Mouse (Mus musculus): Measurements from ENCODE around the gene Pdia5.

Gene Pdia5

DNA sequence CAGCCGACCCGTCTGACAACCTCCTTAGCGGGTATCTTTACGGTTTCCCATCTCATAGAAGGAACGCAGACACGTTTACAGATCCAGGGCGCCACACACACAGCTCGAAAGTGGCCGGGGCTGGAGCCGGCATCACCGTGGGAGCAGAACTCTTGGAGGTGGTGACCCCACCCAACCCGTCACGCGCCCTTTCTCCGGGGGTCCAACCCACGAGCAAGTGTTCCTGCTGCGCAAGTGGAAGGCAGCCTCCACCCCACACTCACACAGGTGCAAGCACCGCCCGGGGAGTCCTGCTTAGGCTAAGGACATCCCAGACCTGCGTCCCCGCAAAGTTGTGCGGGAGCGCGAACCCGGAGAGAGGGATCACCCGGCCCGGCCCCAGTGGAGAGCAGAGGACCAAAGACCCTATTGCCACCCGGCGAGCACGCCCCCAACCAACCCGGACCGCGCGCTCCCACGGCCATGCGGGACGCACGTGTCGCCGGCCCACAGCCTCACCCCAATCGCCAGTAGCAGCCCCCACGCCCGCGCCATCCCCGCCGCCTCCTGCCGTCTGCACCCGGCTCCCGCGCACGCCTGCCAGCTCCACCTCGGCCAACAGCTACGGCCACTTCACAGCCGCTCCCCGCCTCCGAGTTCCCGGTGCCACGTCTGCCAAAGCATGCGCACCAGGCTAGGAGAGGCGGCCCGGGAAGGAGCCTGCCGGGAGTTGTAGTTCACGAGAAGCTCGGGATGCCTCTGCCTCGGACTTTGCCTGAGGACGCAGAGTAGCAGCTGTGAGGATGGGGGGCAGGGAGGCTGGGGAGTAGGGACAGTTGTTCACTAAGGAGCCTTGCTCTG lies at the start of gene Pdia5:
TSS of gene Pdia5 (minus strand) at position 643 of the 840 bp plus-strand sequence.
- DNase-seq (ENCODE audit: low spot score in 2 of 2): no peak

DNA sequence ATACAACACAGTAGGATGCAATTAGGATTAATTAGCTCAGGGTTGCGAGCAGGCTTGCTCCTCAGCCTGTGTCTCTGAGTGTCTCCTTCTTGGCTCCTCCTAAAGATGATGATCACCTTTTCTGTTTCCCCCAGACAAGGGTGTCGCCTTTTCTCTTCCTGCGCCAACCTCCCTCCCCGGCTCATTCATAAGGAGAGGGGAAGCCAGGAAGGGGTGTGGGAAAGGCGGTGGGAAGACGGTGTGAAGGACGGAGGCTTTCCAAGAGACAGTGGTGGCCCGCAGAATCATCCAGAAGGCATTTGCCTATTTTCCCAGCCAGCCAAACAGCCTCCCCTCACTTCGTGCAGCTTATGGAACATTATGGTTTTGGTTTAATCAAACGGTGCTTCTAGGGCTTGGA lies 48.4 kb upstream of the Pdia5 start:
- DNase-seq (ENCODE audit: low spot score in 2 of 2): no peak

DNA sequence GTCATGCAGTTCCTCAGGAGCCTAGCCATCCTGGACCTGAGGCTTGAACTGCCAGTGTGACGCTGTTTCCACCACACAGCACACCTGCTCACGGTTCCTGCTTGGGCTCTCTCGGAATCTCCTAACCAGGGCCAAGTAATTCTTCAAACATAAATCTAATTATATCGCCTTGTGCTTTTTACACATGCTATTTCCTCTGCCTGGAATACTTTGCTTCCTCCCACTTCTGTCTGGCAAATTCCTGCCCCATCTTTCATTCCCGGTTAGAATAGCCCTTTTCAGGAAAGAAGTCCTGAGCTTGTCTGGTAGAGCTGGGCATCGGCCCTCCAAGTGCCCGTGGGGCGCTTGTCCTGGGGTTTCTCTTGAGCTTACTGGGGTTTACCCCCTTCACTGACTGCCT lies 47.0 kb upstream of the Pdia5 start:
- no peak for DNase-seq (ENCODE audit: low spot score in 2 of 2)

DNA sequence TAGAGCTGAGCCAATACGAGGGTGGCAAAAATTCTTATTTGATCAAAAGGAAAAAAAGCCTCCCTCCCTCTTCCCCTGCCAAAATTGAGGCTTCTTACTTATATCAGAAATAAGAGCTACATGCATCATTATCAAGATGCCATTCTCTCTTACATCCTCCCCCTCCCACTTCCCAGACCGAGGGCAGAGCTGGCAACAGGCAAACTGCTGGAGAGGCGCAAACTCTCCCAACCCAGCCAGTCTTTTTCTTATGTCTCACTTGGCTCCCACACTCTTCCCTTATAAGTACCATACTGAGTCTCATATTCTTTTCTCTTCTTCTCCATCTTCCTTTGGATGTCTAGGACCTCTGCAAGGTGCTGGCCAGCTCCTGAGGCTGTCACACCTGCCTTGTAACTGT lies 44.0 kb upstream of the Pdia5 start:
- no peak for DNase-seq (ENCODE audit: low spot score in 2 of 2)

DNA sequence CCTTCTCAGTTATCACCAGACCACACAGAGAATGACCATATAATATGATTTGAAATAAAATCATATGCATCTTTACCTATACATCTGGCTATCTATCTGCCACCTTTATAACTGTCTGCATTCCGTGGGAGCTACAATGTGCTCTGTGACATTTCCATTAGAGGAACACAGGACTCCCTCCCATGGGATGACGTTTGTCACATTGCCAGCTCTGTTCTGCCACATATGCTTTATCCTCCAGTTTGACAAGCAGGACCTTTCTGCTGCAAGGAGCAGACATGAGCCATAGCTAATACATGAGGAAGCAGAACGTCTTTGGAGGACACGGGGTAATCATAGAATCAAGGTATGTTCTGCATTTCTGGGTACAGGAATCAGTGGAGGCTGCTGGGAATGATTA lies 33.5 kb upstream of the Pdia5 start:
- DNase-seq (ENCODE audit: low spot score in 2 of 2): no peak

DNA sequence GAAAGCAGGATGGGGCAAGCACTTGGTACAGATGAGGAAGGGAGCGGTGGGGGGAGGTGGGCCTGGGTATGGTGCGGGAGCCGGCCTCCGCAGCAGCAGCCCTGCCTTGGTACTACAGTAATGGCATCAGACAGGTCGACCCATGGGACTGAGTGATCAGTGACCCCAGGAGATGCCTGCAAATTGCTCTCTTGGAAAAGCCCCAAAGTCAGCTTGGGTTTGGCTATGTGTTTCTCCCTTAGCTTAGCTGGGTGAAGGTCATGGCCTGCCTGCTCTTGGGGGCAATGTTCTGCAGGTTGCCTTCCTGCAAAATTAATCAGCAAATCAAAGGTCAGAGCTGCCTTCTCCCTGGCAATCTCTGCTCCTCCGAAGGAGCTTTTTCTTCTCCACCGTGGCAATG lies 28.6 kb upstream of the Pdia5 start:
- DNase-seq (ENCODE audit: low spot score in 2 of 2): no peak

DNA sequence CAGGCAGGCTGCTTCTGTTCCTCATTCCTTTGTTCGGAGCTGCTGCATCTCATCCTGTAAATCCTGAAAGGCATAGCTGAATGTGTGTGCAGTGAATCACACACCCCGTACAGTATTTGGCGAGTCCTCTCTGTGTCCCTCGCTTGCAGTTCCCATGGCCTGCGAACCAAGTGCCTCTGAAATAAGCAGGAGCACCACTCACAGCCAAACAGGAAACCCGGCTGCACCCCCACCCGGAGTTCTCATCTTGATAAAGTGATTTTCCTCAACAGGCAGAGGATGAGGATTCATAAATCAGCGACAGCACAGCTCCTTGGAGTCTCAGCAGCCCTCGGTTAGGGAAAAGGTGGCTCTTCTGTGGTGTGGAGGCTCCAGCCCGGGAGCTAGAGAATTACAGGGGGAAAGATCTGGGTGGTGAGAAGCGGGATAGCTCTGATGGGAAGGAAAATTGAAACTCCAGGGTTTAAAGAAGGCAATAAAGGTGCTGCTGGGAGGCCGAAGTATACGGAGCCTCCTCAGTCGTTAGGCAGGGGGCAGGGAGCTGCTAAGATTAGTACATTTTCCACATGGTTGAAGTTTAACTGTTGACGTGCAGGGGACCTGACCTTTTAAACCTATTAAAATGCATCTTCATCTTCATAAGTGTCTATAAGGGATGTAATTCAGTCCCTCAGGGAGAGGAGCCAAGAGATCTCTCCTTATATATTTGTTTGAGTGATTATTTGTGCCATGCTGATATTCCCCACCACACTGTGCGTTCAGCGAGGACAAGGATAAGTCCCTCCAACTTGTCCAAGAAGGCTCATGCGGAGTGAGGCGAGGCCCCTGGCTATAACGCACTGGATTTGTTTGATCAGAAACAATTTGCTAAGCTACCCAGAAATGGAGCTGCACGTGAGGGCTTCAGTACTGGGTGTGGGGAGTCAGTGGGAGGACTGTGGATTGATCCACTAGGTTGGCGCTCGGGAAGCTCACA lies 27.6 kb upstream of the Pdia5 start:
- no peak for DNase-seq (ENCODE audit: low spot score in 2 of 2)

DNA sequence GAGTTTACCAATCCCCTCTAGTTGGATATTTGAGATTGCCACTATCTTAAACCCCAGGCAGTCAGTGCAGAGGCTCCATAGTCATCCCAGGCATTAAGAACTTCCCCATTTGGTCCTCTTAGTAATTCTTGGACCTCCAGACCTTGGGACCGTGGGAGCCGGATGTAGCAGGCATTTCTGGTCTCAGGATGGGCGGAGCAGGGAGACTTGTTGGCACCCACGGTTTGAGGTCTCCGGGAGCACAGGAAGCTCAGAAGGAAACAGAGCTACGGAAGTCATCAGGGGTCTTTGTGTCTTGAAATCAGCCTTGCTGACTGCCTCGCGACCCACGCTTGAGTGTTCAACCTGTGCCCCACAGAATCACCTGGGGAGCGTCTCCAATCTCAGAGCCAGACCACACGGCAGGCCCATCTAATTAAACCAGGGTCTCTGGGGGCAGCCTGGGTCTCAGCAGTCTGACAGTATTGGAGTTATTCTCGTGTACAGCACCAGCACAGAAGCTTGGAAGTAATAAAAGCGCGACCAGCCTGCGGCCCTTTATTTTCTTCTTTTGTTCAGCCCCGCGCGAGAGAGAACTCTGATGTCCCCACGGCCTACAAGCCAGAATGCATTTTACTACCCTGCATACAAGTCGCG lies 25.4 kb upstream of the Pdia5 start:
- no peak for DNase-seq (ENCODE audit: low spot score in 2 of 2)

DNA sequence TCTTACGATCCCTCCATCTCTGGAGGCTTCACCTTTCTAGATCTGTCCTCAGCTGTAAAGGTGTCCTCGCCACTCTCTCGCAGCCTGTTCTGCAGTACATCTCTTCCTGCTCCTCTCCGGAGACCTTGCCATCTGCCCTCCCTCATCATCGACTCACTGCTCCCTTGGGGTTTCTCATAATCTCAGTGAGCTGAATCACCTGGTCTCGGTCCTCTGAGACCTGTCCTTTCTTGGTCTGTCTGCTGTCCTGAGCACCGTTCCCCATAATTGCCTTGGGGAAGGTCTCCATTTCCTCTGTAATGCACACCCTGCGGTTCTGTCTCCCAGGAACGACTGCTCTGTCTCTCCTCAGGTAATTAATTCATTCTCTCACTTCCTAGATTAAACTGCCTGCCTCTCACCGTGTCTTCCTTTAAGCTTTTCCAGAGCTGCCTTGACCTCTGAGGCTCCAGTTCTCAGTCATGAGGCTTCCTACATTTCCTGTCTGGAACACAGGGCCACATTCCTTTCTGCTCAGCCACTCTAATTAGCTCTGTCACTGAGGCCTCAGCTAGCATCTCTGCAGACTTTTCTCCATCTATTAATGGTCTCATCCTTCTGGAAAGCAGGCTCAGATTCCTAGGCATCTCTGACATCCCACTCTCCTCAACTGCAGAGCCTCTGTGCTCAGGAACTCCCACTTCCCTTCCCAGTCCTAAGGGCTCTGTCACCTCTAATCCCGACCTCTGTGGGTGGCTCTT lies 18.8 kb upstream of the Pdia5 start:
- no peak for DNase-seq (ENCODE audit: low spot score in 2 of 2)

DNA sequence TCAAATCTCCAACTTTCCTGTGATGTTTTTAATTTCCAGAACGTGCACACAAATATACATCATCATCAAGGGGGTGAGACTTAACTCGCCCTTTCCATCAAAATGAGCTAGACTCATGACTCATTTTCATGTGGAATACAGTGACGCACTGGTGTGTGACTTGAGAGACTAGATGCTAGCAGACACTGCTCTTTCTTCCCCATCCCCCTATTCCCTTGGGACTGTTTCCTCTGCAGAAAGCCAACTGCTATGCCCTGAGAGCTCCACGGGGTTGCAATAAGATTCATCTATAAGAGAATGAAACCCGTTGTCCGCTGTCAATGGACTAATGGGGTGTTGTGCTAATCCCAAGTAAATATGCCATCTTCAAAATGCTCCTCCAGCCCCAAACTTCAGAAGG lies 17.9 kb upstream of the Pdia5 start:
- DNase-seq (ENCODE audit: low spot score in 2 of 2): no peak

DNA sequence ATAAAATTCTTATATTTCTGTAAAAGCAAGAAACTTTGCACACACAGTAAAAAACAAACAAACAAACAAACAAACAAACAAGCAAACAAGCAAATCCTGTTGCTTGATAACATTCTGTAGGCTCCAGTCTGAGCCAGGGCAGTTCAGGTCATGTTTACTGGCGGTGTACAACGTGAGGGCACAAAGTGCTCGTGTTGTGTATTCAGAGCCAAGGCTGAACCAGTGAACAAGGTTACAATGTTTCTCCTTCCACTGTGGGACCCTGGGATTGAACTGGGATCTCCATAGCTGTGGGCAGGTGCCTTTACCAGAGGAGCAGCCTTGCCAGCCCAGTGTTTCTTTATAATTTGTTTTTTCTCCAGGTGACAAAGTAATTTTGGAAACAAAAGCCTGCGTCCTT lies 15.1 kb upstream of the Pdia5 start:
- DNase-seq (ENCODE audit: low spot score in 2 of 2): no peak

DNA sequence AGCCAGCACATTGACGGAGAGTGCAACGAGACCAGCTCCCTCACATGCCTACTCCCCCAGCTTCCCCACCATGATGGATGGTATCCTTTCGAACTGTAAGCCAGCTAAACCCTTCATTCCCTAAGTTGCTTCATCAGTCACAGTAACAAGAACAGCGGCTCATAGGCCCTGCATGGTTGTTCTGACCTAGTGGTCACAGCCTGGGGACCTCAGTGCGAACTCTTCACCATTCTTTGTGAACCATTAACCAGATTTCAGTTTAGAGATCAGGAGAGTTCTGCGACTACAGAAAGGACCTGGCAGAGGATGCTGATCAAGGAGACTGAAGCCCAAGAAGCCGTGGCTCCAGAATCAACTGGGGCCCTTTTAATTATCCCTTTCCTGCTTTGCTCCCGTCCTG lies 13.6 kb upstream of the Pdia5 start:
- no peak for DNase-seq (ENCODE audit: low spot score in 2 of 2)

DNA sequence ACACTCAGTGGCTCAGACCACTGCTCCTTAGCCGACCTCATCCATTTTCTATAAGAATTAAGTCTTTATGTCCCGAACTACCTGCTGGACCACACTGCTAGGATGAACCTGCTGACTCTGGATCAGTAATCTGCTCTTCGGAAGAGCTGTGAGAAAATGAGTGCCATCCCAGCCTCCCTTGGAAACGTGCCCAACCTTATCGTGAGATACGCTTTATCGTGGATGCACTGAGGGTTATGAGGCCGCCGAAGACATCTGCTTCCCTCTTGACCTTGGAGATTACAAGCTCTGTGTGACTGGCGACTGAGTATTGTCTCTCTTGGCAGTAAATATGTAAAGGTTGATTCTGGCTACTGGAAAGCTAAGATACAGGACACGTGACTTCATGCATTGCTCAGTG lies 11.8 kb upstream of the Pdia5 start:
- no peak for DNase-seq (ENCODE audit: low spot score in 2 of 2)

DNA sequence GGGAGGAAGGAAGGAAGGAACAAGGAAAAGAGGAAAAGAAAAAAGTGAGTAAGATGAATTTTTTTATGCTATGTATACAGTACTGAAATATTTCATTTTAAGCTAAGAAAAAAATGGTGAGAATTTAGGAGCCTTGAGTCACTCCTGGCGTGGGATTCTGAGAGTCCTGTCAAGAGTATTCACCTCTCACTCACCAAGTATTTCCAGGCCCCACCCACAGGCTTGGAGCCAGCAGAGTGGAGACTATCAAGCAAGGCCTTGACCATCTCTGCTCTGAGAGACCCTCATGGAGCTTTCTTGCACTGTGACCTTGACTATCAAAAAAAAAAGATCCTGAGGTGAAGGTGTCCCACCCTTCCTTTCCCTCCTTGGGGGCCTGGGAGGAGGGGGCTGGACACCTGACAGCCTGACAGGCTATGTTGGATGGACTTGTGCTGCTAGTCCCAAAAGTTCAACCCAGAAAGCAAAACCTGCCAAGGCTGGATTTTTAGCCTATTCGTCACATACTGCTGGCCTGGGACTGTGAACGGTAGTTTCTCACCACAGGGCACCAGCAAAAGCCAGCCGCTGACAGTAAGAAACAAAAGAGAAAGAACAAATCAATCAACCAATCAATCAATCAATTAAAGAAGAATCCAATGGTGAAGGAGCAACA lies 10.6 kb upstream of the Pdia5 start:
- no peak for DNase-seq (ENCODE audit: low spot score in 2 of 2)

DNA sequence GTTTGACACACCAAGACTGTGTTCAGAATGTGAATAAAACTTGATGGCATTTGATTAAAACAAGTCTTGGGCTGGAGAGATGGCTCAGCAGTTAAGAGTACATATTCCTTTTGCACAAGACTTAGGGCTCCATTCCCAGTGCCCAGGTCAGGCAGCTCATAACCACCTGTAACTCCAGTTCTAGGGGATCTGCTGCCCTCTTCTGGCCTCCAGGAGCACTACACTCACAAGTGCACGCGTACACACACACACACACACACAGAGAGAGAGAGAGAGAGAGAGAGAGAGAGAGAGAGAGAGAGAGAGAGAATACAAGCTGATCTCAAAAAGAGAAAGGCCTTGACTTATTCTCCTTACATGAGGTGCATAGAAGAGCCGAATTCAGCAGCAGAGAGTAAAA lies 9.7 kb upstream of the Pdia5 start:
- no peak for DNase-seq (ENCODE audit: low spot score in 2 of 2)

DNA sequence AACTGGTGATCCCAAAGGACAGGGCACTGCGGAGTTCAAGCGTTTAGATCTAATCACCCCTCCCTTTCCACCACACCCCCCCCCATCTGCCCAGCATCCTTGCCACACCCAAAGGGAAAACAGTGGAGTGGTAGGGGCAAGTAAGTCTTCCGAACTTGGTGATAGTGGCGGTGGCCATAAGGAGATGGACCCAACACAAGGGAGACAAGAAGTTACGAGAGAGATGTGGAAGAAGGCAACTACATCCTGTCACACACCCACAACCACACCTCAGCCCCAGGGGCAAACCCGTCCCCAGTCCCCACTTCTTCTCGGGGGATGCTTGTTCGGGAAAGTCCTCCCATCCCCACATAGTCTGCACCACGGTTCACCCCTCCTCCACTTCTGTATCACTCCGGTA lies 880 bp downstream of the Pdia5 start:
- no peak for DNase-seq (ENCODE audit: low spot score in 2 of 2)

DNA sequence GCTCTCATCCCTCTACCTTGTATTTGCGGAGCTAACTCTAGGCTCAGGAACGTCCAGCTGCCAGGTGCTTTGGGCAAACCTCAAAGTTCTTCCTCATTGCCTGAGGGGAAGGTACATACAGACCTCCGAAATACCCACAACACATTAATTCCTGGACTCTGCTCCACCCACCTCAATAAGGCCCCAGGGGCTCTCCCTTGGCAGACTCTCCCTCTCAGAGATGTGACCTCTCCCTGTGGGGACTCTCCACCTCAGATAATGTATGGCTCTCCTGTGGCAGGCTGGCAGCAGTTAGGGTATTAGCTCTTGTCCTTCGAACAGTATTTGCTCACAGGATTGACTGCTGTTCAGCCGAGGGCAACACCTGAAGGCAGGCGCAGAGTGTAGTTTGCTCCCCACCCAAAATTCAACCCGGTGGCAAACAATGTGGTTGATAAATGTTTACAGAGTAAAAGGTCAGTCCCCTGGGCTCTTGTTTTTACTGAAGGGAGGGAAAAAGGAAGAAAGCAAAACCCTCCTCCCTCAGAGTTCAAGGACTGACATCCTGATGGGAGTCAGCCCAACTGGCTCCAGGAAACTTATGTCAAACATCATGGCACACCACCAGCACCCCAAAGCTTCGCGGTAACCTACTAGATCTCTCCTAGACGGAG lies 1.5 kb downstream of the Pdia5 start:
- DNase-seq (ENCODE audit: low spot score in 2 of 2): no peak

DNA sequence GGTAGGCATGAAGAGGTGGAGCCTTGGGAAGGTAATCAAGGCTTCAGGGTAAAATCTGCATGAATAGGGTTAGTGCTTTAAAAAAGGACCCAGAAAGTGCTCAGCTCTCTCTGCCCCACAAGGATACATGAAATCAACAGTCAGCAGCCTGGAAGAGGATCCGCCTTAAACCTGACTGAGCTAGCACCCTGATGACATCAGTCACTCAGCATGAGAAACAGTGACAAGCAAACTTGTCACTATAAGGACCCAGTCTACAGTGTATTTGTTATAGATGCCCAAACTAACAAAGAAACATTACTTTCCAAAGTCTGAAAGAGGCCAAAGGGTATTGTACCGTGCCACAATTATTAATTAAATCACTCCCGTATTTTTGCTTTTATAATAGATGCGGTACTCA lies 2.9 kb downstream of the Pdia5 start:
- no peak for DNase-seq (ENCODE audit: low spot score in 2 of 2)

DNA sequence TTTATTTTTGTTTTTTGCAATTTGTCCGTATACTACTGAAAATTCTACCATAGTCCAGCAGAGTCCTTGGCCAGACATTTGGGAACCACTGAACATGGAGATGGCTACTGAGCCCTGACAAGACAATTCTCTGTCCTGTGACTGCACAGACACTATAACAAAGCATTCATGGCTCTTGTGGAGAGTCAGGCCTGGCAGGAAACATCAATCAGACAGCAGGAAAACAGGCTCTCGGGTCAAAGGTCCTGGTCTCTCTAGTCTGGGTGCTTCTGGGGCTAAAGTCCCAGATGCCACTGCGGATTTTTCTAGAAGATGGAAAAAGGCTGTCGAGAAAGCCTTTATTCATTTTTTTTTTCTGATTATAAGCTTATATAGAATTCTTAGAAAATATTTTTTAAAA lies 3.6 kb downstream of the Pdia5 start:
- DNase-seq (ENCODE audit: low spot score in 2 of 2): no peak

DNA sequence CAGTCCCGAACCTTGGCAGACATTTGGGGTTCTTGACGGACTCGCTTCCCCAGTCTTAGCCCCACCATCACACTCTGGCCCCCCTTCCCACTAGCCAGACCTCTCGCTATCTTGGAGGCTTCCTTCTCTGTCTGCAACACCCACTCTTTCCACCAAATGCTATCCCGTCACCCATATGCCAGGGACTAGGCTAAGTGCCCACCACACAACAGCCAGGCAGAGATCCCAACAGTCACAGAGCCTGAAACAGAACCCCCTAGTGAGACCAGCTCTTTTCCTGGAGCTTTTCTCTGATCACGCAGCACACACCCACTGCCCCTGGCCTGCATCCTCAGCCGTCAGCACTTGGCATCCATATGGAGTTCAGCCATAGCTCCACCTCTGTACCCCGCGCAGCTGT lies 5.0 kb downstream of the Pdia5 start:
- DNase-seq (ENCODE audit: low spot score in 2 of 2): no peak
